Mouse (Mus musculus): ENCODE data around the gene Plcb2. TPM values are rescaled to one million over a fixed set of nuclear protein-coding genes. Genes with fewer than 3 reads are reported as not detected.
A peak's percentile ranks its signal among the peaks of the same experiment; 100 is the strongest.

Plcb2 gene
- total RNA-seq, 2 experiments from 2014 or later: 0.40 to 1.1 TPM

DNA sequence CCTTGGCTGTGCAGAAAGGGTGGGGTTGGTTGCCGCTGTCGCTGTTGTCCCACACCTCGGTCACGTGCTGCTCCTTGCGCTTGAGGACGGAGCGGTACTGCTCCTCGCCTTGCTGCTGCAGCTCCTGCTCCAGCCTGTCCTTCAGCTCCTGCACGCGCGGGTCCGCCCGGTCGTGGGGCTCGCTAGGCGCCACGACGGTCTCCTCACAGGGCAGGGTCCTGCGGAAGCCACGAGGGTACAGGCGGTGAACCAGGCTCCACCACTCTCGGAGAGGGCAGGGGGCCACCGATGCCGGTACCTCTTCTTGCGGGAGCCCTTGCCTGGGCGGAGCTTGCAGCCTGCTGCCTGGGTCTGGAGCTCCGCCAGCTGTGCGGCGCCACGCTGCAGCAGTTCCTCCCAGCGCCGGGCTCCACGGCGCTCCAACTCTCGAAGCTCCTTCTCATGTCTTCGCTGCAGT lies 17.2 kb downstream of the Plcb2 start:
- DNase-seq: peak; percentile 69

DNA sequence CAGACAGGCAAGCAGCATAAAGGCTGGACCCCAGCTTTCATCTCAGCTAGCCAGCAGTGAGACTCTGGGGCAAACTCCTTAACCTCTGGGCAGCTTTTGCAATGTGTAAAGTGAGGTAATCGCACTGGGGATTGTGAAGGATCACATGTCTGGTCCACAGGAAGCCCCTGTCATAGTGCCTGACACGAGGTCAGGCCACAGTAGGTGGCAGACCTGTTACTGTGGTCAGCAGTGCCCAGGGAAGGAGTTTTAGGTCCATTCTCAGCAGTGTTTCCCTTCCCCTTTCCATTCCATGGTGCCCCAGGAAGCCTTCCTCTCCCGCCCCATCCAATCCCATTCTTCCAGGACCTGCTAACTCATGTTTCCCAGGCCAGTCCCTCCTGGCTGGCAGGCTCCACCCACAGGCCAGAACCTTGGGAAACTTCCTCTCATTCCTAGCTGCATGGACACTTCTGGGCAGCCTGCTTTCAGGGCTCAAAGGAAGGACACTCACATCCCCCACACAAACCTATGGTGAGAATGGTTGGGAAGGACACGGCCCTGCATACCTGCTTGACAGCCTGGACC lies 18.5 kb downstream of the Plcb2 start:
- DNase-seq: no peak

DNA sequence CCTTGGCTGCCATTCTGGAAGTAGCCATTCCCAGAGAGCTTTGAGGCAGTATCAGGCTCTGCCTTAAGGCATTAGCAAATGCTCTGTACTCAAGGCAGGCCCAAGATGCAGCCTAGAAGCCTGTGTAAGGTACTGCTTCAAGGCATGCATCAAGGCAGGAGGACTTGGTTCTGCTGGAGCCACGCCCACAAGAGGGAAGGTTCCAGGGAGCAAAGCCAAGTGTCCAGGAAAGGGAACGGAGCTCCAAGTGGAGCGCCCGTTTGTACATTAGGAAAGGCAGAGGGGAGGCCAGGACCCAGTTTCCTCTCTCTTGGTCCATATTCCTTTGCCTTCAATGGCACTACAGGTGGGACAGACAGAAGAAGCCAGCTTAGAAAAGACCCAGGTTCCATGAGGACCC lies 19.8 kb downstream of the Plcb2 start:
- no peak for DNase-seq

DNA sequence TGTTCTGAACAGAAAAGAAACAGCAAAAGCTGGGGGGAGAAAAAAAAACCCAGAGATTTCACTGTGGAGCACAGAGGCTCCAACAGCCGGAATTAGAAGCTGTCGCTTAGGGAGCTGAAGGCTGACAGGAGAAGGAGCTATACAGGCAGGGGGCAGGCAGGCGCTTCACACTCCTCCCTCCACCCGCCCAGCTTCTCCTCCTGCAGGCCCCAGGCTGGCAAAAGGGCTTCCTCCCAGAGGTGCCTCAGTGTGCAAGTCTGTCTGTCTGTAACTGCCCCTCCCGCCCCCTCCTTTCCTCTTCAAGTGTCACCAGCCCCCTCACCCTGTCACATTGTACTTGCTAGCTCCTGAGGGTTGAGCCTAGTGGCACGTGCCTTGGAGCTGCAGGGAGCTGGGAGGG lies 21.8 kb downstream of the Plcb2 start:
- no peak for DNase-seq

DNA sequence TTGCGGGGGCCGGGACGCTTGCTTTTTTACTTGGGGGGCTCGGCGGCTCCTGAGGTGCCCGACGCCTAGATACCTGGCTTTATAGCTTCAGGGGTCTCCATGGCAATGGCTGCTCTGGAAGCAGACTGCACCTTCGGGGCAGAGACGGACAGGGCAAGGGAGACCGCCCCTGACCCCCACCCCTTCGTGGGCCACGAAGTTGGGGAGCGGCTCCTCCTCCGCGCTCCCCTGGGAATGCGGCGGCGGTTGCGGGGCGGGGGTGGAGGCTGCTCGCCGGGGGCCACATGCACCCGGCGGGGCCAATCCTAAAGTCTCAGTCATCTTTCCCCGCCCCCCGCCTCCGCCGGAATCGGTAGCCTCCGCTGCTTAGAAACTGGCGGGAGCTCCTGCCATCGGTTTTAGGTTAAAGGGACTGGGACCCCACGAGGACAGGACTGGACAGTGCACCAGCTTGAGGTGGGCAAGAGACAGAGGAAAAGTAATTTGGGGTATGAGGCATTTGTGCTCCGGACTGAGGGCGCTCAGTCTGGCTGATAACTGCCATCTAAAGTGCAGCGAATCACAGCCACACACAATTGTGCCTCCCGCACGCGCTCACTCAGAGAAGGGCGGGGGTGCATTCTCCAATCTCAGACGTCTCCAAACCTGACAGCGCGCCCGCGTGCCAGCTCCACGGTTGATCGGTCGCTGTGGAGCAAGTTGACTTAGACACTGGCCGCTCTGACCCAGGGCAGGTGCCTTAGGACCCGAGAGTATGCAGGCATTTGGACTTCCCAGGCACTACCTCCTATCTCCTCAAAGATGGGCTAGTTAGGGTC lies 24.1 kb downstream of the Plcb2 start, which contains the start of gene Ankrd63:
TSS of gene Ankrd63 (minus strand) at position 51 of the 818 bp plus-strand sequence.
- no peak for DNase-seq

DNA sequence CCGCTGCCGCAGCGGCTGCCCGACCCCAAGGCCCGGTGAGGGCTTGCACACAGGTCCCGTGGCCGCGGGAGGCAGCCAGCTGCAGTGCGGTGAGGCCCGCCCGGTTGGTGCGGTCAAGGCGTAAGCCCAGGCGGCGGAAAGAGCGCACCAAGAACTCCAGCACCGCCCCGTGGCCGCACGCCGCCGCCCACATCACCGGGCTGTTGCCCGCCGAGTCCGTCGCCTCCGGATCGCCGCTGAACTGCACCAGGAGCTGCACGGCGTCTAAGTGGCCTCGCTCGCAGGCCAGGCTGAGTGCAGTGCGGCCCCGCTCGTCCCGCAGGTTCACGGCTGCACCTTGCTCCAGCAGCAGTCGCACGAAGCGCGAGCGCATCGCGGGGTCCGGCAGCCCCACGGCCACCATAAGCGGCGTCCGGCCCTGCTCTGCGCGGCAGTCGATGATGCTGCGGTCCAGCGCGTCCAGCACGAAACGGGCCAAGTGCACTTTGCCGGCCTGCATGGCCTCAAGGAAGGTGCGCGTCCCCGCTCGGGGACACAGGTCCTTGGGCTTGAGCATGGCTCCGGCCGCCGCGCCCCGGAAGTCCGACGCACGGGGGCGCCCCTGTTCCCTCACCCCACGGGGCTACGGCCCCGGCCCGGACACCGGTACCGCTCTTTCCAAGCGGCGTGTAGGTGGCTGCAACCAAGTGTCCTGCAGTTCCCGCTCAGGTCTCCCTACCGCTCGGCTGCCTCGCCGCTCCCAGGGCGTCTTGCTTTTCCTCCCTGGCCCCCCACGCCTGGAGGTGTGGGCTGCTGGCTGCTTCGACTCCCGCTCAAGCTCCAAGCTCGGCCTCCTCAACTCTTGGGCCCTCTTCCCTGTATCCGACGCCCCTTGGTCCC lies 25.1 kb downstream of the Plcb2 start:
- peak; percentile 47 for DNase-seq

DNA sequence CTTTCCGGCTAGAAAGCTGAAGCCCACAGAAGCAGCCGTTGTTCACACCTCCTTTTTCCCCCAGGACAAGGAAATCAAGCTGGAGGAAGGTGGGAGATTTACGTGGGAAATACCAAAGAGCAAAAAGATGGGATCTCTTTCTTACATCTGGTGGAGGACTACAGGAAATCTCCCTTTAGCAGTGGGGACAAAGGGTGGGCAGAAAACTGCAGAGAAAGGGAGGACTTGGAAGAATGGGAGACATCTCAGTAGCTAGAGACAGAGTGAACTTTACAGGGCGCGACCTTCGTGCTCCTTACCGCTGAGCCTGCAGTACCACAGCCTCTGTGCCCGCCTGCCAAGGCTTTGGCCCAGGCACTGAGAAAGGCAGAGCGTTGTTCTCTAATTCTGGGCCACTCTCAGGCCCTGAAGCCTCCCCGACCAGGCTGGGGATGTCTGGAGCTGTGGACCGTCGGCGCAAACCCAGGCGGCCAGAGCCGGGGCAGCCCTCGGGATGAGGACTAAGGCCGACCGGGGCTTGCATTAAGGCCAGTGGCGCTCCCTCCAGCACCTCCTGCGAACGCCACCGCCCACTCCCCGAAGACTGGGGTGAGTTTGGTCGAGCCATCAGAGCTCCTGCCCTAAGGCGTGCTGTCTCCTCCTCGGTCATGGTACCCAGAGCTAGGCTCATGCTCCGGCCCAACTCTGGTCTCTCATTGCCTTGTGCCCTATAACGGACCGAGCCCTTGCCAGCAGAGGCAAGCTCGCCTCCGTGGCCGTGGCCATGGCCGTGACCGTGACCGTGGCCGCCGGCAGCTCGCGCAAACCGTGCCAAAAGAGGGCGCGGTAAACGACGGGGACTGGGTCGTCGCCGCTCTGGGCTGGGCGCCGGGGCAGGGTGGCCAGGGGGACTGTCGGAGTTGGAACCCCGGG lies 26.0 kb downstream of the Plcb2 start:
- no peak for DNase-seq

DNA sequence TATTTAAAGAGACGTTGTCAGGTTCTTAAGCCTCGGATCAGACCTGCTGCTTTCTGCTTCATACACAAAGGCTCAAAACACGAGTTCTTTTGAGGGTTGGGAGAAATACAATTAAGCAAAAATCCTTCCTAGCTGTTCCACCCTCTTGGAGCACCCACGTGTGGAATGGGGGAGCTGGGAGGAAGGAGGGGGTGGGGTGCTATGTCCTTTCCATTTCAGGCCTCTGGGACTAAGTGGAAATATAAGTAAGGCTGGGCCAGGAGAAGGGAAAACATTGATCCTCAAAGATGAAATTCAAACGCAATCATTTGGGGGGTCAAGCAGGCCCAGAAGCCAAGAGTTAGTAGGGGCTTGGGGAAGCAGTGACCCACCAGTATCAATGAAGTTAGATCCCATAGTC lies 27.1 kb downstream of the Plcb2 start:
- no peak for DNase-seq

DNA sequence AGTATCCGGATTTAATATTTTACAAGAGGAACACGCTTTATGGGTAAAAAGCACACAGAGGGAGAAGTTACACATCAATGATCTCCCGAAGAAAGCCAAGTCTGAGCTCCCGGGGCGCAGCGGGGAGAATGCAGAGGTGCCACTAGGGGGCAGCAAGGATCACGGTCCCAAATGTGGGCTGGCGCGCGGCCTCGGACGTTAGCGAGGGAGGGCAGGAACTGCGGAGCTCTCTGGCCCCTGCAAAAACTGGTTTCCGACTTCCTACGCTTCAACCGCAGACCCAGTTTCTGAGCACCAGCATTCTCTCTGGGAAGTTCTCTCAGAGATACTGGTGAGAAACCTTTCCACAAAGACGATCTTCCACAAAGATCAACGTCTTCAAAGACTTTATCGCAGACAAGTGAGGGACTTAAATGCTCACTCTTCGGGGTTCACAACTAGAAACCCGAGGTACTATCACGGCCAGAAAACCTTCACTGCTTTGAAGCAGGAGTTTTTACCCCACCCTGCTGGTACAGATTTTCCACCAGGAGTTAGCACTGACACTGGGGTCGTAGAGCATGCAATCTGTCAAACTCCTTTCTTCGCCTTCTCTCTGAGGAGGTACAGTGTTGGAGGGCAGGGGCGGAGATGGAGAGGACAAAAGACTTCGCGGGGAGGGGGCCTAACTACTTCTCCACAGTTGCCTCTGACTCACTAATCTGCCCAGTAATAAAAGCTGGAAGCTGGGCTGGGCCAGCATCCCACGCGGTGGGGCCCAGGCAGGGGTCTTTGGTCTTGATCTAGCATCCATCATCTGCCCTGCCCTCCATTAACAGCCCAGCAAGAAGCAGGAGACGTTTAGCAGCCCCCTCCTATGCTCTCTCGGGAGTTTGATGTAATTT lies 27.8 kb downstream of the Plcb2 start:
- DNase-seq: peak; percentile 94

DNA sequence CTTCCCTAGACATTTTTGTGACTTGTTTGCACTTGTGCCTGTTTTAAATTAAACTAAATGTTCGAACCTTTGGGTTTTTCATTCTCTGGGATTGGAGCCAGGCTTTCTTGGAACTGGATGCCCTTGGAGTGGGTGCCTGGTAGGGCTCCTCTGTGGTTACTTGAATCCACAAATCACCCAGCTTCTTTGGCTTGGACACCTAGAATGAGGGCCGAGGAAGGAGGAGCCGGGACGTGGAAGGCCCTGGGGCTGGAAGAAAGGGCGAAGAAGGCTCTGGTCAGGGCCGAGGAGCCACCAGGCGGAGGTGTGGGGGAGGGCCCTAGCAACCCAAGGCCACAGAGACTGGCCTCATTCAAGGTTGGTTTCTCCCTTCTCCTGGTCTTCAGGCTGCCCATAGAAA lies 30.3 kb downstream of the Plcb2 start:
- DNase-seq: no peak

DNA sequence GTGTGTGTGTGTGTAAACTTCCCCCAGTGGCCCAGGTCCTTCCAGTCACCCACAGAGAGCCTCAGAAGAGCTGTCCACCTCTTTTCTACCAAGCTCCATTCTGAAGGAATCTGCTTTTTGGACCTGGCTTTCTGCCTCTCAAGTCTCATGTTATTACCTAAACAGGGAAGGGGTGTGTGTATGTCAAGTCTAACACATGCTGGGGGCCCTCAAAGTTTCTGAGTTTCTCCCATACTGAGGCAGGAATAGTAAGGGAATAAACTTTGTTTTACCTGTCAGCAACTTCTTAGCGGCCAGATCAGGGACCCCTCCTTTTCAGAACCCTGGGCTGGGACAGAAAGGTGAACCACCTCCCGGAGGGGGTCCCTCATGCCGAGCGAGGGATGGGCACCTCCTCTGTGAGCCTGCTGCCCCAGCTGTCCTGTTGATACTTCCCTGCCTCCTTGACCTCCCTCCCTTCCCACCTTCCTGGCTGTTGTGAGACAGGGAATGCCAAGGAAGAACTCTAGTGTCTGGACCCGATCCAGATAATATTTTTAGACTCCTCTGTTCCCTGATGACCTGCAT lies 30.8 kb downstream of the Plcb2 start:
- no peak for DNase-seq

DNA sequence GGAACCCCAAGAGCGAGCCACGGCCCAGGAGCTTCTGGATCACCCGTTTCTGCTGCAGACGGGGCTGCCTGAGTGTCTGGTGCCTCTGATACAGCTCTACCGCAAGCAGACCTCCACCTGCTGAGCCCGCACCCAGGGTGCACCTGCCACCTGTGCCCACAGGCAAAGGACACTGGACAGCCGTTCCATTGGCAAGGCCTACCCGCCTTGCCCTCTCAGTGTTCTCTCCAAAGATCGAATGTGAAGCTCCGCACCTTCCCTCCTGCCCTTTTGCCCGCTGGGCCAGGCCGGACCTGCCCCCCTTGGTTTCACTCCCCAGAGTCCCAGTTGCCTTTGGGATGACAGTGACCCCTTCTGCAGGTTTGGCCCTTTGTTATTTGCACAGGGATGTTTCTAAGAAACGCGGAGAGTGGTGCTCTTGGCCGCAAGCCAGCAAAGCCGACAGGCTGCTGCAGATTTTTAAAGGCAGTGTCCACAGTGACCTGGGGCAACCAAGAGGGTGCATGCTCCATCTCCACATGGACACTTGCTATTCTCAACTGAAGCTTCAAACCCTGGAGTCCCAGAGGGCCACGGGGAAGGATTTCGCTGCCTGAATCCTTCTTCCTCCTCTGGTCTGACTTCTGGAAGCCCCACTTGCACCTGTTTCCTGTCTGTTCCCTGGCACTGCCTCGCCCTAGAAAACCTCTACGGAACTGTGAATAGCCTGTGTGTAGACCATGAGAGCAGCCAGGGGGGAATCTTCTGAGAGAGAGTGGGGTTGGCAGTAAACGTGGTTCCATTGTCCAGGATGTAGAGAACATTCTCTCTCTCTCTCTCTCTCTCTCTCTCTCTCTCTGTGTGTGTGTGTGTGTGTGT lies 31.6 kb downstream of the Plcb2 start:
- peak; percentile 47 for DNase-seq

DNA sequence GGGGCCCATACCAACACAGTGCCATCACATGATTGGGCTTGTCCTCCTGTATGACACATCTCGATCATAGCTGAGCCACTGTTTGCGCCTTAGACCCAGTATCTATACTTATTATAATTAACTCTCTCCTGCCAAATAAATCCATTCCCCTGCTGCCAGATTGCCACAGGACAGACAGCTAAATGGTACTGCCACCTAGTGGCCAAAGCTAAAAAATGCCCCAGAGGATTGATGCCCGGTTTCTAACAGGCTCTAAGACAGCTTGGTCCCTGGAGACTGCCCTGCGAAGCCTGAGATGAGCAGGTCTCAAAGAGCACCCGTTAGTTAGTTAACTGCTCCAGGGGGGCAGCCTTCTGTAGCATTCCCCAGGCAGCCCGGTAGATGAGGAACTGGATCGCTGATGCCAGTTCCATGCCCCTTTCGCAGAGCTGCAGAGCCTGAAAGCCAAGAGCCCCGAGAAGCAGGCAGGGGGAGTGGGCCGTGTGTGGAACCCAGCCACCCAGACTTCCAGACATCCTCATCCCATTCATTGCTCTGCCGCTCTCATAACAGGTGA lies 32.5 kb downstream of the Plcb2 start:
- DNase-seq: no peak

DNA sequence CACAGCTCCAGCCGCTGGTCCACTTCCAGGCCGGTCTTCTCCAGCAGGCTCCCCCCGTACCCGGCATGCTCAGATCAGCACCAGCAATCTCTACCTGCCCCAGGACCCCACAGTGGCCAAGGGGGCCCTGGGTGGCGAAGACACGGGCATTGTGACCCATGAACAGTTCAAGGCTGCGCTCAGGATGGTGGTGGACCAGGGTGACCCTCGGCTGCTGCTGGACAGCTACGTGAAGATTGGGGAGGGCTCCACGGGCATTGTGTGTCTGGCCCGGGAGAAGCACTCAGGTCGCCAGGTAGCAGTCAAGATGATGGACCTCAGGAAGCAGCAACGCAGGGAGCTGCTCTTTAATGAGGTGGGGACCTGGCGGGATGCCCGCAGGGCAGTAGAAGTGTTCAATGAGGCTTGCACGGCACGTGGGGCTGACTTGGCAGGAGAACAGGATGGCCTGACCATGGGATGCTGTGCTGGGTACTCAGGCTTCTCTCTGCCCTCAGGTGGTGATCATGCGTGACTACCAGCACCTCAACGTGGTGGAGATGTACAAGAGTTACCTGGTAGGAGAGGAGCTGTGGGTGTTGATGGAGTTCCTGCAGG lies 34.8 kb downstream of the Plcb2 start:
- no peak for DNase-seq

DNA sequence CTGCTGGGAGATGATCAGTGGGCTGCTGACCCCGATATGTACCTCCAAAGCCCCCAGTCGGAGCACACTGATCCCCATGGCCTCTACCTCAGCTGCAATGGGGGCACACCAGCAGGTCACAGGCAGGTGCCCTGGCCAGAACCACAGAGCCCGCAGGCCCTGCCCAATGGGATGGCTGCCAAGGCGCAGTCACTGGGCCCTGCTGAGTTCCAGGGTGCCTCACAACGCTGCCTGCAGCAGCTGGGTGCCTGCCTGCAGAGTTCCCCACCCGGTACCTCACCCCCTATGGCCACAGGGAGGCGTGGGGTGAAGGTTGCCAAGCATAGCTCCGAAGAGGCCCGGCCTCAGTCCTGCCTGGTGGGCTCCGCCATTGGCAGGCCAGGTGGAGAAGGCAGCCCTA lies 38.4 kb downstream of the Plcb2 start:
- no peak for DNase-seq

DNA sequence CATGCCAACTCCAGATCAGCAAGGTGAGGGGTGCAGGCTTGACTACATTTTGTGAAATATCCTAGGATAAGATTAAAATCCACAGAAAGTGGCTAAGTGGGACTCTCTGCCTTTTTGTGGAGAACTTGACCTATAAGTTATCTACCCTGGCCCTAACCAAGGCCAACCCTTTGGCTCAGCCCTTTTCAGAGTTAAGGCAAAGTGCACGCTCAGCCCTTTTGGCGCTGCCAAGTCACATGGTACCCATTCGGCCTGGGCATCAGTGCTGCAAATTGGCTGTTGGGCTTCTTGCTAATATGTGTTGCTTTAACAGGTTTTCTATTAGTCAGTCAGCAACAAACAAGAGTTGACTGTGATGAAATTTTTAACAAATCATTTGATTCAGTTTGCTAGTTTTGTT lies 40.4 kb downstream of the Plcb2 start:
- no peak for DNase-seq

DNA sequence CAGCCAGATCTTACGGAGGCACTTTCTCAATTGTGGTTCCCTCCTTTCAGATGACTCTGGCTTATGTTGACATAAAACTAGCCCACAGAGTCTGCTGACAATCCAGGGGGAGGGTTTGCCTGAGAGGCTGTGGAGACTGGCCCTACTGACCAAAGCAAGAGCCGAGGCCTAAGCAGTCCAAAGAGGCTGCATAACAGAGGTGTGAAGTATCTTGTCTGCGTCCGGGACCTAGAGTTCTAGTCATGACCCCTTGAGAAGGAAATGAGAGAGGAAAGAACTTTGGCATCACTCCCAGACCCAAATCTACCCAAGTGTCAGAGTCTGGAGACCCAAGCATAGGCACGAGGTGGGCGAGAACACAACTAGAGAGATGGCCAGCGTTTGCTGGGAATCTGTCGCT lies 41.5 kb downstream of the Plcb2 start:
- no peak for DNase-seq

DNA sequence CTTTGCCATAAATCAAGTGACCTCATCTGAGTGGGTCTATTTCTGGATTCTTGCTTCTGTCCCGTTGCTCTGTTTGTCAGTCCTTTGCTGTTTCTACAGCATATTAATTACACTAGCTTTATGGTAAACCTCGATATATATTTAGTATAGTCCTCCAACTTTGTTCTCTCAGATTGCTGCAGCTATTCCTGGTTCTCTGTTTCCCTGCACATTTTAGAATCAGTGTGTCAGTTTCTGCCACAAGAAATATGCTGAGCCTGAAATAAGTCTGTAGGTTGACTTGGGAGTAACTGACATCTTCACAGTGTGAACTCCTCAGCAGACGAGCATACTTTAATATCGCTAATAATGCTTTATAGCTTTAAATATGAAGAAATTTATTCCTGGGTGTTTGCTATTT lies 43.1 kb downstream of the Plcb2 start:
- DNase-seq: no peak

Data from gastrocnemius, postnatal 10 days (tissue).